In the genomic region with DNA sequence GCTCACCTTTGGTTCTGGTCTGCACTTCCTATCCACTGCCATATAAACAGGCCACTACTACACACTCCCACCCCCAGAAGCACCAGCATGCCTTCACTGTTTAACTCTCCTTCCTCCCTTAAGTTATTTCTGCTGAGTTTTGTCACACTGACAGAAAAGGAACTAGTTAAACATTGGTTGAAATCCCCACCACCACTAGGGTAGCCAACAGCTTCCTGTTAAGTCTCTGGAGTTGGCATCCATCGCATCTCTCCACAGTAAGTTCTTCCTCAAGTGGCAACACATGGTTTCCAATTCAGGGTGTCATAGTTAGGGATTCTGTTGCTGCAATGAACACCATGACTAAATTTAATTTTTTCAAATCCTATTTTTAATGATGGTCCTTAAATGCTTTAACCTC, we compare ENCODE assay signal across 10 mouse cellular contexts.
DNase-seq lines count a peak whose midpoint lies in the region; ATAC-seq and TF ChIP-seq lines count a peak whose summit lies in the region.
"Had no signal": no experiment of that assay in that cellular context is flagged by ENCODE, and none has a peak within 500 bp of the region (broad histone marks: within the 10 kb centered on the region; RNA-seq: fewer than 3 reads in every experiment).

No protein-coding gene starts in this region.

- no peaks in the 10 kb centered on the region for H3K27me3 ChIP-seq in heart, embryonic 15.5 days
- no peaks in the 10 kb centered on the region for H3K27me3 ChIP-seq in heart, embryonic 10.5 days (ENCODE audit: insufficient read depth, poor library complexity, severe bottlenecking)
- H3K27me3 ChIP-seq in lung, embryonic 14.5 days (ENCODE audit: insufficient read depth, low read length), result no peaks in the 10 kb centered on the region
- no peaks in the 10 kb centered on the region for H3K27me3 ChIP-seq in myocyte (ENCODE audit: control insufficient read depth, insufficient read depth, insufficient read length)
- H3K27me3 ChIP-seq in midbrain, embryonic 15.5 days (replicated peaks), result no peaks in the 10 kb centered on the region
- no peaks in the 10 kb centered on the region for H3K27me3 ChIP-seq in midbrain, embryonic 10.5 days (ENCODE audit: low read depth, poor library complexity, severe bottlenecking)

- ATAC-seq in heart, embryonic 15.5 days (replicated peaks; ENCODE audit: insufficient number of reproducible peaks, insufficient read depth, low FRiP score, low read depth), result no peak
- ATAC-seq in lung, embryonic 14.5 days (ENCODE audit: insufficient read depth), result peak; percentile 25; the same call in 1 of the 2 replicates
- ATAC-seq in common myeloid progenitor, adult 5-6 weeks (replicated peaks; ENCODE audit: low read depth, poor library complexity, severe bottlenecking), result peak; percentile 65
- no peak for ATAC-seq in midbrain, embryonic 15.5 days (replicated peaks)
- ATAC-seq: CD4-positive, CD25-positive, alpha-beta regulatory T cell, adult 4 months had no signal

- H3K4me3 ChIP-seq in heart, embryonic 15.5 days, result no peak overlapping the region
- H3K4me3 ChIP-seq in heart, embryonic 10.5 days, result no peak overlapping the region
- H3K4me3 ChIP-seq in lung, embryonic 14.5 days (ENCODE audit: low read depth, low read length), result no peak overlapping the region
- no peak overlapping the region for H3K4me3 ChIP-seq in myocyte
- no peak overlapping the region for H3K4me3 ChIP-seq in midbrain, embryonic 15.5 days
- H3K4me3 ChIP-seq in midbrain, embryonic 10.5 days, result no peak overlapping the region

- H3ac ChIP-seq in myocyte (ENCODE audit: control insufficient read depth, insufficient read length), result no peak overlapping the region

- no peak overlapping the region for H3K9ac ChIP-seq in heart, embryonic 15.5 days
- no peak overlapping the region for H3K9ac ChIP-seq in lung, embryonic 14.5 days
- no peak overlapping the region for H3K9ac ChIP-seq in midbrain, embryonic 15.5 days
- H3K9ac ChIP-seq: hindbrain, embryonic 14.5 days had no signal

- H3K9me3 ChIP-seq in heart, embryonic 15.5 days (replicated peaks), result no peaks in the 10 kb centered on the region
- no peaks in the 10 kb centered on the region for H3K9me3 ChIP-seq in heart, embryonic 10.5 days
- no peaks in the 10 kb centered on the region for H3K9me3 ChIP-seq in lung, embryonic 14.5 days (ENCODE audit: low read depth, low read length)
- no peaks in the 10 kb centered on the region for H3K9me3 ChIP-seq in midbrain, embryonic 15.5 days
- no peaks in the 10 kb centered on the region for H3K9me3 ChIP-seq in midbrain, embryonic 10.5 days (replicated peaks)

- peaks cover 26% of the 10 kb centered on the region for H3K4me1 ChIP-seq in heart, embryonic 15.5 days (replicated peaks)
- peaks cover 13% of the 10 kb centered on the region for H3K4me1 ChIP-seq in heart, embryonic 10.5 days
- peaks cover 18% of the 10 kb centered on the region for H3K4me1 ChIP-seq in lung, embryonic 14.5 days (ENCODE audit: insufficient read depth)
- peaks cover 11% of the 10 kb centered on the region for H3K4me1 ChIP-seq in midbrain, embryonic 15.5 days
- H3K4me1 ChIP-seq in midbrain, embryonic 10.5 days, result 0 out of 2 replicates have a peak, but pooled peaks cover 3% of the 10 kb centered on the region

- no peak for DNase-seq in heart, embryonic 10.5 days (ENCODE audit: low spot score)
- no peak for DNase-seq in lung, embryonic 14.5 days
- no peak for DNase-seq in lung, postnatal 4 days
- DNase-seq in midbrain, embryonic 10.5 days (ENCODE audit: low spot score), result no peak

- no peak; the same call in 1 of the 2 replicates for TF ChIP-seq CTCF in lung, embryonic 14.5 days (IDR thresholded peaks at IDR 0.05; ENCODE audit: low read depth)

- peak overlapping the region; percentile 32; the same call in 1 of the 2 replicates for H3K27ac ChIP-seq in heart, embryonic 15.5 days
- H3K27ac ChIP-seq in heart, embryonic 10.5 days, result no peak overlapping the region
- peak overlapping the region; percentile 63; the same call in 1 of the 2 replicates for H3K27ac ChIP-seq in lung, embryonic 14.5 days (ENCODE audit: low read depth)
- no peak overlapping the region for H3K27ac ChIP-seq in midbrain, embryonic 15.5 days
- no peak overlapping the region for H3K27ac ChIP-seq in midbrain, embryonic 10.5 days (replicated peaks)
- H3K27ac ChIP-seq: hindbrain, embryonic 14.5 days had no signal

- H3K79me2 ChIP-seq in myocyte (ENCODE audit: control insufficient read depth, insufficient read depth), result peaks cover 51% of the 10 kb centered on the region

- H3K36me3 ChIP-seq in heart, embryonic 15.5 days, result no peaks in the 10 kb centered on the region
- H3K36me3 ChIP-seq in heart, embryonic 10.5 days, result no peaks in the 10 kb centered on the region
- H3K36me3 ChIP-seq in lung, embryonic 14.5 days (ENCODE audit: insufficient read depth), result 0 out of 2 replicates have a peak, but pooled peaks cover 4% of the 10 kb centered on the region
- peaks cover 4% of the 10 kb centered on the region for H3K36me3 ChIP-seq in myocyte (ENCODE audit: control insufficient read depth, insufficient read depth)
- no peaks in the 10 kb centered on the region for H3K36me3 ChIP-seq in midbrain, embryonic 15.5 days (replicated peaks)
- no peaks in the 10 kb centered on the region for H3K36me3 ChIP-seq in midbrain, embryonic 10.5 days

- no peak overlapping the region for H3K4me2 ChIP-seq in heart, embryonic 15.5 days
- no peak overlapping the region for H3K4me2 ChIP-seq in lung, embryonic 14.5 days
- peak overlapping the region; percentile 58 for H3K4me2 ChIP-seq in myocyte (ENCODE audit: low read depth)
- H3K4me2 ChIP-seq in midbrain, embryonic 15.5 days, result no peak overlapping the region
- H3K4me2 ChIP-seq: hindbrain, embryonic 14.5 days had no signal

- 85% methylated on average over 1 of the region's 1 CpGs for WGBS in heart, embryonic 15.5 days
- WGBS in heart, embryonic 10.5 days, result 96% methylated on average over 1 of the region's 1 CpGs
- 78% methylated on average over 1 of the region's 1 CpGs for WGBS in lung, embryonic 14.5 days
- 94% methylated on average over 1 of the region's 1 CpGs for WGBS in midbrain, embryonic 15.5 days
- WGBS in midbrain, embryonic 10.5 days, result 98% methylated on average over 1 of the region's 1 CpGs

- no peak for TF ChIP-seq POLR2A in myocyte (IDR thresholded peaks at IDR 0.05; ENCODE audit: insufficient read length, low read depth)

TF ChIP-seq in myocyte, 11 proteins besides CTCF, POLR2A, EP300 and RAD21:
- no peak for TF ChIP-seq SRF (IDR thresholded peaks at IDR 0.05; ENCODE audit: control insufficient read depth, insufficient read length, low read depth)

Comparison
In these comparisons a context has a peak if more than half of its experiments do, and no peak if none do; other contexts are left out.
1. H3K27ac ChIP-seq: peak in heart, embryonic 15.5 days (single experiment) and lung, embryonic 14.5 days (single experiment); none in heart, embryonic 10.5 days (single experiment), midbrain, embryonic 15.5 days (single experiment) and midbrain, embryonic 10.5 days (single experiment).
2. ATAC-seq: peak in lung, embryonic 14.5 days (single experiment) and common myeloid progenitor, adult 5-6 weeks (single experiment); none in heart, embryonic 15.5 days (single experiment) and midbrain, embryonic 15.5 days (single experiment).